Comparison of ENCODE assay signal across 8 mouse cellular contexts in the genomic region with DNA sequence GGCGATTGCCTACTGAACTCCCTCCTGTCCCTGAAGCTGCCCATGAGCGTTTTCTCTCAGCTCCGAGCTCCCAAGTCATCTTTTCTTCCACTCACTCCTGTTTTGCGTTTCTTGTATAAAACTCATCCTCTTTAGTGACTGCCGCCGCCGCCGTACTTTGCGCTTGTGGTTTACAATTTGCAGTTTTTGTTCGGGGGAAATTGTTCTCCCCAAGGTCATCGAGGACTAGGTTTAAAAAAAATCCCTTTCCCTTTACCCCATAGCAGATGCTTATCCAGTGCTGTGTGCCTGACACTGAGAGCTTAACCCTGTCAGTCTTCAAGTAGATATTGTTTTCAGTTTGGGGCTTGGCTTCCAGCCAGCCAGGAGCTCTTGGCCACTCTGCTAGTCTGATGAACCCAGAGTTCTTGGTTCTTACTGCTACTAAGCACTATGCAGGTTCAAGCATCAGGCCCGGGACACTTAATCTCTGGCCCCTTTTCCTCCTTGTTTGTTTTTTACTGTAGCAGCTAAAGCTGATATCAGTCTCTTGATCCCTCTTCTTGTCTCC. TPM values are rescaled to one million over a fixed set of nuclear protein-coding genes. Genes with fewer than 3 reads are reported as not detected.
DNase-seq lines count a peak whose midpoint lies in the region; ATAC-seq and TF ChIP-seq lines count a peak whose summit lies in the region.

No protein-coding gene starts in this region.

- peak overlapping the region; percentile 96 for H3K4me2 ChIP-seq in intestine, embryonic 15.5 days (replicated peaks)

- TF ChIP-seq POLR2A in lung, adult 2 months (IDR thresholded peaks at IDR 0.05; ENCODE audit: borderline replicate concordance, extremely low read depth, low read depth, low read length): no peak

- peak overlapping the region; percentile 70; the same call in 1 of the 2 replicates for H3K9ac ChIP-seq in intestine, embryonic 15.5 days

- 0 out of 2 replicates have a peak, but pooled peaks cover 3% of the 10 kb centered on the region for H3K4me1 ChIP-seq in lung, adult 2 months (ENCODE audit: control insufficient read depth, insufficient read depth, low read length)
- H3K4me1 ChIP-seq in intestine, embryonic 15.5 days (replicated peaks): peaks cover 10% of the 10 kb centered on the region
- peaks cover 70% of the 10 kb centered on the region for H3K4me1 ChIP-seq in megakaryocyte, embryonic 14.5 days

- H3K27ac ChIP-seq in intestine, embryonic 15.5 days: no peak overlapping the region

- H3K4me3 ChIP-seq in lung, adult 2 months (replicated peaks; ENCODE audit: extremely low read depth, low read depth, low read length): peak overlapping the region; percentile 64
- H3K4me3 ChIP-seq in intestine, embryonic 15.5 days (replicated peaks): peak overlapping the region; percentile 76
- peak overlapping the region; percentile 98 for H3K4me3 ChIP-seq in megakaryocyte, embryonic 14.5 days (replicated peaks)

- no peaks in the 10 kb centered on the region for H3K36me3 ChIP-seq in intestine, embryonic 15.5 days
- H3K36me3 ChIP-seq in megakaryocyte, embryonic 14.5 days (replicated peaks; ENCODE audit: low read length): peaks cover 10% of the 10 kb centered on the region

- H3K27me3 ChIP-seq in intestine, embryonic 15.5 days (replicated peaks): no peaks in the 10 kb centered on the region
- H3K27me3 ChIP-seq in megakaryocyte, embryonic 14.5 days (replicated peaks): no peaks in the 10 kb centered on the region

- WGBS in lung, adult 2 months: 6% methylated on average over 12 of the region's 12 CpGs
- WGBS in intestine, embryonic 15.5 days: 4% methylated on average over 12 of the region's 12 CpGs

- TF ChIP-seq CTCF in lung, adult 2 months (IDR thresholded peaks at IDR 0.05; ENCODE audit: insufficient read depth, low read length): no peak

- ATAC-seq in intestine, embryonic 15.5 days: no peak
- no peak for ATAC-seq in monocyte, adult 5-6 weeks (replicated peaks; ENCODE audit: insufficient number of reproducible peaks, low FRiP score, low TSS enrichment, poor library complexity, severe bottlenecking)

- DNase-seq in lung, adult 2 months: no peak
- DNase-seq in lung, adult 18-20 months: no peak
- DNase-seq in embryo, embryonic 9.5 days (ENCODE audit: extremely low spot score): peak; percentile 25
- no peak for DNase-seq in urinary bladder, postnatal 25 days (ENCODE audit: low spot score)
- no peak for DNase-seq in gastrocnemius, postnatal 25 days

- no peaks in the 10 kb centered on the region for H3K9me3 ChIP-seq in intestine, embryonic 15.5 days
- H3K9me3 ChIP-seq in megakaryocyte, embryonic 14.5 days: no peaks in the 10 kb centered on the region

RNA-seq across cellular contexts. Expression of a gene that starts 1.1 kb away (rescaled TPM):
- polyA plus RNA-seq in lung, adult 2 months (2012; rRNA removed): 1.1 and 4.8 TPM in 2 replicates
- 19.9 and 20.3 TPM in 2 replicates for polyA plus RNA-seq in intestine, embryonic 15.5 days (2015; fragmentation: Nextera tagmentation; extraction: Ambion mirVana)
- 2.0 TPM in 1 of 2 replicates, not detected in the other for polyA plus RNA-seq in megakaryocyte, embryonic 14.5 days (2012; ENCODE audit: insufficient read depth, low replicate concordance)
- 1.7 to 8.5 TPM (median 3.8 TPM) in 3 replicates for total RNA-seq in monocyte, adult 5-6 weeks (2017)
- under 1 TPM; 0.36 to 0.78 TPM for total RNA-seq in gastrocnemius, postnatal 25 days (2021)

RNA-seq across cellular contexts. Expression of a gene that starts 56.8 kb away (rescaled TPM):
- polyA plus RNA-seq in lung, adult 2 months (2012; rRNA removed): 5.6 and 8.6 TPM in 2 replicates
- polyA plus RNA-seq in intestine, embryonic 15.5 days (2015; fragmentation: Nextera tagmentation; extraction: Ambion mirVana): 13.5 and 15.7 TPM in 2 replicates
- polyA plus RNA-seq in megakaryocyte, embryonic 14.5 days (2012; ENCODE audit: insufficient read depth, low replicate concordance): 1.00 and 6.8 TPM in 2 replicates
- 5.8 to 15.7 TPM (median 8.4 TPM) in 3 replicates for total RNA-seq in monocyte, adult 5-6 weeks (2017)
- 1 to 10 TPM; 5.9 to 7.3 TPM for total RNA-seq in gastrocnemius, postnatal 25 days (2021)

RNA-seq across cellular contexts. Expression of a gene that starts 56.9 kb away (rescaled TPM):
- 3.6 and 7.1 TPM in 2 replicates for polyA plus RNA-seq in lung, adult 2 months (2012; rRNA removed)
- 62.8 and 63.1 TPM in 2 replicates for polyA plus RNA-seq in intestine, embryonic 15.5 days (2015; fragmentation: Nextera tagmentation; extraction: Ambion mirVana)
- polyA plus RNA-seq in megakaryocyte, embryonic 14.5 days (2012; ENCODE audit: insufficient read depth, low replicate concordance): 29.6 TPM in 1 of 2 replicates, not detected in the other
- total RNA-seq in monocyte, adult 5-6 weeks (2017): 11.4 to 19.9 TPM (median 19.1 TPM) in 3 replicates
- total RNA-seq in gastrocnemius, postnatal 25 days (2021): 10 to 100 TPM; 12.6 to 13.6 TPM
